Comparison of ENCODE assay signal across 9 mouse cellular contexts in the genomic region with DNA sequence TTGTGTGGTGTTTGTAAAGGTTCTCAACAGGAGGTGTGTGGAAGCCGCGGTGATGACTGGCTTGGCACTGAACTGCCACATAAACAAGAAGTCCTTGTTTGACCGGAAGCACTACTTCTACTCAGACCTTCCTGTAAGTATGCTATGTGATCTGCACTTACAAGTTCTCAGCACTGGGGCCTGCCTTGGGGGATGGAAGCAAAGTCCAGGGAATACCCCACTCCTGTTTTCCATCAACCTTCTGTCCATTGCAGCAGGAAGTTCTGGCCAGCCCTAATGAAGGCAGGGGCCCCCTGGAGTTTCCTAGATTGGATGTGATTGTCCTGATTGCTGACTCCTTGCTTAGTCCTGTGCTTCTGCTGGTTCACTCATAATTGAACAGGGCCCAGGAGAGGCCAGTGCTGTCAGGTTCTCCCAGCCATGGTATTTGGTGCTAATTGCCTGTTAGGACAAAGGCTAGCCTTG. TPM values are rescaled to one million over a fixed set of nuclear protein-coding genes. Genes with fewer than 3 reads are reported as not detected.
DNase-seq lines count a peak whose midpoint lies in the region; ATAC-seq lines count a peak whose summit lies in the region.
"Had no signal": no experiment of that assay in that cellular context is flagged by ENCODE, and none has a peak within 500 bp of the region (broad histone marks: within the 10 kb centered on the region; RNA-seq: fewer than 3 reads in every experiment).

No protein-coding gene starts in this region.

- no peak for ATAC-seq in midbrain, embryonic 14.5 days (ENCODE audit: low FRiP score, low TSS enrichment)
- ATAC-seq in midbrain, embryonic 15.5 days (replicated peaks): no peak
- peak; percentile 43; the same call in 1 of the 2 replicates for ATAC-seq in forebrain, embryonic 16.5 days
- peak; percentile 48; the same call in 1 of the 2 replicates for ATAC-seq in neural tube, embryonic 15.5 days (ENCODE audit: low FRiP score)

- DNase-seq in cerebellum, adult 11 months: peak; percentile 43
- no peak for DNase-seq in cerebellum, postnatal 4 days (ENCODE audit: low spot score in 2 of 2)
- DNase-seq in midbrain, embryonic 14.5 days: peak; percentile 8
- no peak for DNase-seq in layer of hippocampus, adult 9-10 months (ENCODE audit: low spot score)
- DNase-seq in right cerebral cortex, postnatal 36 days (ENCODE audit: low spot score in 2 of 2): no peak
- DNase-seq: thymus, postnatal 14 days had no signal

- no peaks in the 10 kb centered on the region for H3K9me3 ChIP-seq in midbrain, embryonic 14.5 days (ENCODE audit: control insufficient read depth, low read length)
- no peaks in the 10 kb centered on the region for H3K9me3 ChIP-seq in midbrain, embryonic 15.5 days
- no peaks in the 10 kb centered on the region for H3K9me3 ChIP-seq in forebrain, embryonic 16.5 days (ENCODE audit: control insufficient read depth, low read length)
- H3K9me3 ChIP-seq in neural tube, embryonic 15.5 days (replicated peaks): no peaks in the 10 kb centered on the region

- H3K9ac ChIP-seq in midbrain, embryonic 14.5 days (replicated peaks; ENCODE audit: low read length): no peak overlapping the region
- H3K9ac ChIP-seq in midbrain, embryonic 15.5 days: no peak overlapping the region
- no peak overlapping the region for H3K9ac ChIP-seq in forebrain, embryonic 16.5 days (replicated peaks; ENCODE audit: low read depth, low read length)
- no peak overlapping the region for H3K9ac ChIP-seq in neural tube, embryonic 15.5 days (replicated peaks)

- H3K27ac ChIP-seq in midbrain, embryonic 14.5 days (replicated peaks; ENCODE audit: low read depth, low read length): 0 out of 2 replicates have a peak overlapping the region, but pooled peaks have one; percentile 13
- no peak overlapping the region for H3K27ac ChIP-seq in midbrain, embryonic 15.5 days
- H3K27ac ChIP-seq in forebrain, embryonic 16.5 days (ENCODE audit: low read length): no peak overlapping the region
- H3K27ac ChIP-seq in neural tube, embryonic 15.5 days (replicated peaks): peak overlapping the region; percentile 13; the same call in 1 of the 2 replicates

- WGBS in midbrain, embryonic 14.5 days: 84% methylated on average over 3 of the region's 3 CpGs
- 62% methylated on average over 3 of the region's 3 CpGs for WGBS in midbrain, embryonic 15.5 days
- WGBS in forebrain, embryonic 16.5 days: 36% methylated on average over 3 of the region's 3 CpGs
- 75% methylated on average over 3 of the region's 3 CpGs for WGBS in neural tube, embryonic 15.5 days

- H3K4me3 ChIP-seq in midbrain, embryonic 14.5 days (replicated peaks; ENCODE audit: low read depth, low read length): no peak overlapping the region
- H3K4me3 ChIP-seq in midbrain, embryonic 15.5 days: no peak overlapping the region
- no peak overlapping the region for H3K4me3 ChIP-seq in forebrain, embryonic 16.5 days (replicated peaks; ENCODE audit: low read length)
- H3K4me3 ChIP-seq in neural tube, embryonic 15.5 days (replicated peaks): no peak overlapping the region

- H3K27me3 ChIP-seq in midbrain, embryonic 14.5 days (ENCODE audit: control insufficient read depth, insufficient read depth, low read length): no peaks in the 10 kb centered on the region
- no peaks in the 10 kb centered on the region for H3K27me3 ChIP-seq in midbrain, embryonic 15.5 days (replicated peaks)
- no peaks in the 10 kb centered on the region for H3K27me3 ChIP-seq in forebrain, embryonic 16.5 days (replicated peaks; ENCODE audit: control insufficient read depth, insufficient read depth, low read length)
- no peaks in the 10 kb centered on the region for H3K27me3 ChIP-seq in neural tube, embryonic 15.5 days (replicated peaks)

- H3K36me3 ChIP-seq in midbrain, embryonic 14.5 days (ENCODE audit: control insufficient read depth, insufficient read depth, low read length): no peaks in the 10 kb centered on the region
- no peaks in the 10 kb centered on the region for H3K36me3 ChIP-seq in midbrain, embryonic 15.5 days (replicated peaks)
- no peaks in the 10 kb centered on the region for H3K36me3 ChIP-seq in forebrain, embryonic 16.5 days (ENCODE audit: control insufficient read depth, insufficient read depth)
- H3K36me3 ChIP-seq in neural tube, embryonic 15.5 days: no peaks in the 10 kb centered on the region

- H3K4me1 ChIP-seq in midbrain, embryonic 14.5 days (ENCODE audit: control insufficient read depth, insufficient read depth, low read length): no peaks in the 10 kb centered on the region
- no peaks in the 10 kb centered on the region for H3K4me1 ChIP-seq in midbrain, embryonic 15.5 days
- peaks cover 9% of the 10 kb centered on the region for H3K4me1 ChIP-seq in forebrain, embryonic 16.5 days (replicated peaks; ENCODE audit: control insufficient read depth, insufficient read depth, low read length)
- H3K4me1 ChIP-seq in neural tube, embryonic 15.5 days: peaks cover 33% of the 10 kb centered on the region

- H3K4me2 ChIP-seq in midbrain, embryonic 14.5 days (ENCODE audit: low read length): no peak overlapping the region
- no peak overlapping the region for H3K4me2 ChIP-seq in midbrain, embryonic 15.5 days
- H3K4me2 ChIP-seq in forebrain, embryonic 16.5 days (ENCODE audit: low read length): no peak overlapping the region
- H3K4me2 ChIP-seq in neural tube, embryonic 15.5 days: no peak overlapping the region

RNA-seq across cellular contexts. Expression of a gene that starts 28.0 kb away (rescaled TPM):
- 22.4 and 22.5 TPM in 2 replicates for polyA plus RNA-seq in midbrain, embryonic 14.5 days (2014; fragmentation: Nextera tagmentation; extraction: Ambion mirVana)
- 20.8 and 22.8 TPM in 2 replicates for polyA plus RNA-seq in midbrain, embryonic 15.5 days (2015; fragmentation: Nextera tagmentation; extraction: Ambion mirVana)
- polyA plus RNA-seq in forebrain, embryonic 16.5 days (2015; fragmentation: Nextera tagmentation; extraction: Ambion mirVana): 23.1 and 24.0 TPM in 2 replicates
- polyA plus RNA-seq in neural tube, embryonic 15.5 days (2015; fragmentation: Nextera tagmentation; extraction: Ambion mirVana): 20.9 TPM in 2 replicates

Comparison
In these comparisons a context has a peak if more than half of its experiments do, and no peak if none do; other contexts are left out.
1. DNase-seq: peak in cerebellum, adult 11 months (single experiment) and midbrain, embryonic 14.5 days (single experiment); none in cerebellum, postnatal 4 days (0 of 2), layer of hippocampus, adult 9-10 months (single experiment) and right cerebral cortex, postnatal 36 days (0 of 2).
2. H3K27ac ChIP-seq: peak in midbrain, embryonic 14.5 days (single experiment) and neural tube, embryonic 15.5 days (single experiment); none in midbrain, embryonic 15.5 days (single experiment) and forebrain, embryonic 16.5 days (single experiment).
3. ATAC-seq: peak in forebrain, embryonic 16.5 days (single experiment) and neural tube, embryonic 15.5 days (single experiment); none in midbrain, embryonic 14.5 days (single experiment) and midbrain, embryonic 15.5 days (single experiment).